ENCODE assay signal across 23 mouse cellular contexts in genomic region chr15:84641127-84641526, GRCm38 (mm10). TPM values are rescaled to one million over a fixed set of nuclear protein-coding genes. Genes with fewer than 3 reads are reported as not detected.
A peak's percentile ranks its signal among the peaks of the same experiment; 100 is the strongest.
DNase-seq lines count a peak whose midpoint lies in the region; ATAC-seq and TF ChIP-seq lines count a peak whose summit lies in the region.
"Had no signal": no experiment of that assay in that cellular context is flagged by ENCODE, and none has a peak within 500 bp of the region (broad histone marks: within the 10 kb centered on the region; RNA-seq: fewer than 3 reads in every experiment).

No protein-coding gene starts in this region.

- H3K4me3 ChIP-seq in hindbrain, postnatal 0 days (ENCODE audit: low read length): no peak overlapping the region
- H3K4me3 ChIP-seq in hindbrain, embryonic 10.5 days: no peak overlapping the region
- no peak overlapping the region for H3K4me3 ChIP-seq in liver, adult 2 months (ENCODE audit: insufficient read depth, low read depth, low read length)
- H3K4me3 ChIP-seq in liver, postnatal 0 days (ENCODE audit: low read depth, low read length): no peak overlapping the region
- no peak overlapping the region for H3K4me3 ChIP-seq in embryonic facial prominence, embryonic 15.5 days (replicated peaks)
- H3K4me3 ChIP-seq: erythroblast, embryonic 14.5 days; heart, embryonic 13.5 days; hindbrain, embryonic 13.5 days; liver, embryonic 13.5 days; midbrain, embryonic 13.5 days; neural tube, embryonic 12.5 days had no signal

- TF ChIP-seq CTCF in hindbrain, postnatal 0 days (IDR thresholded peaks at IDR 0.05; ENCODE audit: low read depth): no peak
- no peak for TF ChIP-seq CTCF in liver, adult 2 months (IDR thresholded peaks at IDR 0.05; ENCODE audit: low read depth, low read length)
- TF ChIP-seq CTCF in liver, postnatal 0 days (IDR thresholded peaks at IDR 0.05; ENCODE audit: low read depth): no peak

- no peaks in the 10 kb centered on the region for H3K9me3 ChIP-seq in hindbrain, postnatal 0 days (ENCODE audit: low read length)
- H3K9me3 ChIP-seq in hindbrain, embryonic 10.5 days: no peaks in the 10 kb centered on the region
- no peaks in the 10 kb centered on the region for H3K9me3 ChIP-seq in liver, postnatal 0 days (ENCODE audit: low read length)
- no peaks in the 10 kb centered on the region for H3K9me3 ChIP-seq in embryonic facial prominence, embryonic 15.5 days (replicated peaks)
- H3K9me3 ChIP-seq: liver, embryonic 13.5 days; neural tube, embryonic 12.5 days had no signal

- H3K4me2 ChIP-seq in hindbrain, postnatal 0 days (ENCODE audit: low read depth, low read length): no peak overlapping the region
- H3K4me2 ChIP-seq in liver, postnatal 0 days (ENCODE audit: low read depth, low read length): no peak overlapping the region
- H3K4me2 ChIP-seq in embryonic facial prominence, embryonic 15.5 days (replicated peaks): no peak overlapping the region
- H3K4me2 ChIP-seq: heart, embryonic 13.5 days; hindbrain, embryonic 13.5 days; liver, embryonic 13.5 days; lung, embryonic 14.5 days; midbrain, embryonic 13.5 days; neural tube, embryonic 12.5 days had no signal

- peak overlapping the region; percentile 59; the same call in 1 of the 2 replicates for H3K27ac ChIP-seq in hindbrain, postnatal 0 days
- H3K27ac ChIP-seq in hindbrain, embryonic 10.5 days: no peak overlapping the region
- H3K27ac ChIP-seq in liver, adult 2 months (replicated peaks; ENCODE audit: insufficient read depth, low read depth, low read length): peak overlapping the region; percentile 78; the same call in 1 of the 2 replicates
- no peak overlapping the region for H3K27ac ChIP-seq in liver, postnatal 0 days (ENCODE audit: low read depth)
- peak overlapping the region; percentile 92; the same call in 1 of the 2 replicates for H3K27ac ChIP-seq in embryonic facial prominence, embryonic 15.5 days (replicated peaks)
- H3K27ac ChIP-seq: heart, embryonic 13.5 days; hindbrain, embryonic 13.5 days; liver, embryonic 13.5 days; midbrain, embryonic 13.5 days; neural tube, embryonic 12.5 days had no signal

- H3K9ac ChIP-seq in hindbrain, postnatal 0 days (replicated peaks; ENCODE audit: low read length): no peak overlapping the region
- no peak overlapping the region for H3K9ac ChIP-seq in liver, adult 2 months (ENCODE audit: low read depth, low read length)
- no peak overlapping the region for H3K9ac ChIP-seq in liver, postnatal 0 days (replicated peaks)
- no peak overlapping the region for H3K9ac ChIP-seq in embryonic facial prominence, embryonic 15.5 days
- H3K9ac ChIP-seq: heart, embryonic 13.5 days; hindbrain, embryonic 13.5 days; liver, embryonic 13.5 days; lung, embryonic 14.5 days; midbrain, embryonic 13.5 days; neural tube, embryonic 12.5 days had no signal

- 58% methylated on average over 5 of the region's 5 CpGs for whole genome bisulfite sequencing in hindbrain, postnatal 0 days
- 62% methylated on average over 5 of the region's 5 CpGs for WGBS in hindbrain, embryonic 10.5 days
- 37% methylated on average over 5 of the region's 5 CpGs for WGBS in liver, adult 2 months
- 54% methylated on average over 5 of the region's 5 CpGs for WGBS in liver, postnatal 0 days (ENCODE audit: insufficient replicate concordance)
- WGBS in embryonic facial prominence, embryonic 15.5 days: 49% methylated on average over 5 of the region's 5 CpGs

- DNase-seq in hindbrain, postnatal 0 days (ENCODE audit: low spot score): no peak
- DNase-seq in hindbrain, embryonic 10.5 days (ENCODE audit: low spot score): no peak
- peak; percentile 88 for DNase-seq in liver, adult 2 months (ENCODE audit: extremely low read depth, low read depth, low spot score)
- no peak for DNase-seq in liver, postnatal 0 days
- no peak for DNase-seq in cerebellum, adult 11-12 months
- no peak for DNase-seq in T-cell, adult 2 months (ENCODE audit: low spot score)
- DNase-seq: cerebellum, adult 8-10 months; kidney, adult 8-10 months; kidney, postnatal 14 days; liver, embryonic 13.5 days; lung, embryonic 14.5 days; retina, postnatal 1 day; right cerebral cortex, postnatal 25 days; spleen, adult 18-20 months had no signal

- H3K27me3 ChIP-seq in hindbrain, postnatal 0 days (ENCODE audit: insufficient read depth, low read length): no peaks in the 10 kb centered on the region
- H3K27me3 ChIP-seq in hindbrain, embryonic 10.5 days (ENCODE audit: insufficient read depth, poor library complexity, severe bottlenecking): no peaks in the 10 kb centered on the region
- H3K27me3 ChIP-seq in liver, adult 2 months (ENCODE audit: control insufficient read depth, insufficient read depth, low read length): no peaks in the 10 kb centered on the region
- H3K27me3 ChIP-seq in liver, postnatal 0 days (ENCODE audit: insufficient read depth, low read length): no peaks in the 10 kb centered on the region
- no peaks in the 10 kb centered on the region for H3K27me3 ChIP-seq in embryonic facial prominence, embryonic 15.5 days
- H3K27me3 ChIP-seq: heart, embryonic 13.5 days; hindbrain, embryonic 13.5 days; liver, embryonic 13.5 days; midbrain, embryonic 13.5 days; neural tube, embryonic 12.5 days had no signal

- no peak for TF ChIP-seq EP300 in liver, postnatal 0 days (IDR thresholded peaks at IDR 0.05; ENCODE audit: low read depth)

- no peaks in the 10 kb centered on the region for H3K79me2 ChIP-seq in liver, adult 2 months (ENCODE audit: control insufficient read depth, insufficient read depth, low read length)

- no peaks in the 10 kb centered on the region for H3K36me3 ChIP-seq in hindbrain, postnatal 0 days (ENCODE audit: insufficient read depth, low read length)
- H3K36me3 ChIP-seq in hindbrain, embryonic 10.5 days: no peaks in the 10 kb centered on the region
- H3K36me3 ChIP-seq in liver, adult 2 months (ENCODE audit: control insufficient read depth, insufficient read depth, low read length): no peaks in the 10 kb centered on the region
- H3K36me3 ChIP-seq in liver, postnatal 0 days (replicated peaks; ENCODE audit: insufficient read depth, low read length): no peaks in the 10 kb centered on the region
- H3K36me3 ChIP-seq in embryonic facial prominence, embryonic 15.5 days: no peaks in the 10 kb centered on the region
- H3K36me3 ChIP-seq: heart, embryonic 13.5 days; hindbrain, embryonic 13.5 days; liver, embryonic 13.5 days; midbrain, embryonic 13.5 days; neural tube, embryonic 12.5 days had no signal

- H3K4me1 ChIP-seq in hindbrain, postnatal 0 days (ENCODE audit: insufficient read depth, low read length): no peaks in the 10 kb centered on the region
- peaks cover 45% of the 10 kb centered on the region for H3K4me1 ChIP-seq in hindbrain, embryonic 10.5 days (replicated peaks)
- peaks cover 25% of the 10 kb centered on the region for H3K4me1 ChIP-seq in liver, adult 2 months (ENCODE audit: control insufficient read depth, insufficient read depth, low read length)
- H3K4me1 ChIP-seq in liver, postnatal 0 days (ENCODE audit: insufficient read depth): peaks cover 8% of the 10 kb centered on the region
- H3K4me1 ChIP-seq in embryonic facial prominence, embryonic 15.5 days: peaks cover 32% of the 10 kb centered on the region
- H3K4me1 ChIP-seq: midbrain, embryonic 13.5 days had no signal

- ATAC-seq in hindbrain, postnatal 0 days: no peak
- ATAC-seq in liver, postnatal 0 days: no peak
- no peak for ATAC-seq in embryonic facial prominence, embryonic 15.5 days (ENCODE audit: insufficient number of reproducible peaks, low FRiP score, low TSS enrichment, low read depth)
- ATAC-seq: activated CD4-positive, CD25-positive, alpha-beta regulatory T cell, adult 4 months; forebrain, embryonic 14.5 days; midbrain, embryonic 13.5 days had no signal

- no peak for TF ChIP-seq POLR2A in liver, adult 2 months (IDR thresholded peaks at IDR 0.05; ENCODE audit: extremely low read depth, insufficient read depth, low read length)

RNA-seq across cellular contexts. Expression of gene Prr5, which starts 28.3 kb away (rescaled TPM):
- total RNA-seq in hindbrain, postnatal 0 days (2014; rRNA removed): 25.5 and 34.2 TPM in 2 replicates
- polyA plus RNA-seq in hindbrain, postnatal 0 days (2015; fragmentation: Nextera tagmentation; extraction: Ambion mirVana): 33.2 and 36.6 TPM in 2 replicates
- polyA plus RNA-seq in hindbrain, embryonic 10.5 days (2016; fragmentation: Nextera tagmentation; extraction: Ambion mirVana): 17.9 and 20.4 TPM in 2 replicates
- total RNA-seq in liver, adult 2 months (2014; rRNA removed): 2.2 and 2.6 TPM in 2 replicates
- 9.4 and 10.6 TPM in 2 replicates for polyA plus RNA-seq in liver, adult 2 months (2012; rRNA removed)
- polyA plus RNA-seq in liver, postnatal 0 days (2015; fragmentation: Nextera tagmentation; extraction: Ambion mirVana): 4.3 and 5.5 TPM in 2 replicates
- 31.4 and 34.6 TPM in 2 replicates for polyA plus RNA-seq in embryonic facial prominence, embryonic 15.5 days (2015; fragmentation: Nextera tagmentation; extraction: Ambion mirVana)
- total RNA-seq: MEL had no signal
- polyA plus RNA-seq: activated CD4-positive, CD25-positive, alpha-beta regulatory T cell, adult 4 months had no signal

Comparison
In these comparisons a context has a peak if more than half of its experiments do, and no peak if none do; other contexts are left out.
1. H3K27ac ChIP-seq: peak in hindbrain, postnatal 0 days (single experiment), liver, adult 2 months (single experiment) and embryonic facial prominence, embryonic 15.5 days (single experiment); none in hindbrain, embryonic 10.5 days (single experiment) and liver, postnatal 0 days (single experiment).